Mouse (Mus musculus) stomach, postnatal 0 days (tissue): ENCODE measurements around the gene Gm44511. TPM values are rescaled to one million over a fixed set of nuclear protein-coding genes. Genes with fewer than 3 reads are reported as not detected.
"Not testable (repeated sequence)": the region's sequence is repeated elsewhere in the genome, so short reads cannot be mapped to it uniquely, and the experiment has no call there.

Experiments
- ATAC-seq: fragments of 200-750 bp; cut with Nextera tagmentation; 2 replicates; pipeline ENCODE4 v1.8.0; 2017; ENCODE audit not compliant: low FRiP score, low TSS enrichment
- DNase-seq: peaks from one replicate; pipeline ENCODE4 v3.0.0-alpha.2; 2016; ENCODE audit warnings: low spot score
- H3K27ac ChIP-seq: fragments of 300-500 bp; sonication (generic); replicated peaks from 2 replicates; pipeline ENCODE4 v1.5.1; 2014; ENCODE audit warnings: mild to moderate bottlenecking, control low read depth
- H3K27me3 ChIP-seq: fragments of 300-500 bp; sonication (generic); 2 replicates; pipeline ENCODE4 v1.6.1; 2014; ENCODE audit warnings: low read length; ENCODE audit not compliant: control insufficient read depth, insufficient read depth
- H3K36me3 ChIP-seq: fragments of 300-500 bp; sonication (generic); 2 replicates; pipeline ENCODE4 v1.6.1; 2014; ENCODE audit warnings: low read length, mixed read lengths; ENCODE audit not compliant: control insufficient read depth, insufficient read depth
- H3K4me1 ChIP-seq: fragments of 300-500 bp; sonication (generic); replicated peaks from 2 replicates; pipeline ENCODE4 v1.6.1; 2014; ENCODE audit warnings: antibody characterized with exemption; ENCODE audit not compliant: control insufficient read depth, insufficient read depth
- H3K4me2 ChIP-seq: fragments of 300-500 bp; sonication (generic); replicated peaks from 2 replicates; pipeline ENCODE4 v1.6.1; 2014; ENCODE audit warnings: low read depth, mild to moderate bottlenecking, control low read depth, moderate library complexity
- H3K4me3 ChIP-seq: fragments of 300-500 bp; sonication (generic); 2 replicates; pipeline ENCODE4 v1.5.1; 2014; ENCODE audit warnings: low read depth, low read length, control low read depth
- H3K9ac ChIP-seq: fragments of 300-500 bp; sonication (generic); 2 replicates; pipeline ENCODE4 v1.6.1; 2014; ENCODE audit warnings: mild to moderate bottlenecking, low read length, control low read depth, mixed read lengths
- H3K9me3 ChIP-seq: fragments of 300-500 bp; sonication (generic); 2 replicates; pipeline ENCODE4 v1.6.1; 2016; ENCODE audit warnings: low read length; ENCODE audit not compliant: control insufficient read depth
- CTCF ChIP-seq: IDR thresholded peaks from 2 replicates; pipeline ENCODE4 v1.5.1; 2016; ENCODE audit warnings: antibody characterized with exemption, low read depth, mild to moderate bottlenecking, moderate library complexity
- EP300 ChIP-seq: optimal IDR thresholded peaks from 2 replicates; pipeline ENCODE3; 2016; ENCODE audit warnings: antibody characterized with exemption
- WGBS: fragments of 180-500 bp; shearing (Covaris S2); extraction: QIAGEN DNeasy Blood & Tissue Kit; methylation state at CpG from one replicate; pipeline ENCODE4 v1.1.7; 2014; 5-methylcytosine and 5-hydroxymethylcytosine counted together
- polyA plus RNA-seq: library from polyadenylated mRNA; unstranded; fragments of >200 nt; fragmentation: Nextera tagmentation; extraction: Ambion mirVana; gene quantifications from 2 replicates; pipeline ENCODE4 v1.2.1, GENCODE M21; 2015

Gene Gm44511
- polyA plus RNA-seq, 1 experiment from 2014 or later: not detected

GRCm38 (mm10) chr6:128807021-128807420, 19.1 kb downstream of the Gm44511 start:
- ATAC-seq (no peak), DNase-seq (no peak)
- Histone ChIP-seq H3K4me3 (no peak overlapping the region), H3K4me2 (no peak overlapping the region), H3K9ac (no peak overlapping the region), H3K27ac (no peak overlapping the region), H3K36me3 (no peaks in the 10 kb centered on the region), H3K4me1 (no peaks in the 10 kb centered on the region), H3K9me3 (no peaks in the 10 kb centered on the region), H3K27me3 (no peaks in the 10 kb centered on the region)
- 62% methylated on average over 3 of the region's 3 CpGs for WGBS
- TF ChIP-seq CTCF: peak; percentile 57
- TF ChIP-seq EP300: no peak

- H3K4me2 ChIP-seq, H3K27ac ChIP-seq, H3K27me3 ChIP-seq, H3K4me3 ChIP-seq, H3K4me1 ChIP-seq, H3K36me3 ChIP-seq, H3K9ac ChIP-seq, H3K9me3 ChIP-seq: not testable (repeated sequence)
- WGBS: 48% methylated on average over 7 of the region's 7 CpGs
- ATAC-seq (peak; percentile 27; the same call in 1 of the 2 replicates), DNase-seq (peak; percentile 63)
- TF ChIP-seq CTCF: peak; percentile 77
These were observed 21.1 kb downstream of the Gm44511 start for GRCm38 (mm10) chr6:128804823-128805640.

GRCm38 (mm10) chr6:128802999-128803857, 22.9 kb downstream of the Gm44511 start:
- peak; percentile 97 for ATAC-seq
- 0 out of 2 replicates have a peak overlapping the region, but pooled peaks have one; percentile 24 for H3K9ac ChIP-seq
- no peaks in the 10 kb centered on the region for H3K36me3 ChIP-seq
- peak; percentile 98 for DNase-seq
- peak; percentile 99 for TF ChIP-seq CTCF
- no peak for TF ChIP-seq EP300
- H3K27ac ChIP-seq: no peak overlapping the region; the same call in 1 of the 2 replicates
- peak overlapping the region; percentile 56 for H3K4me2 ChIP-seq
- no peaks in the 10 kb centered on the region for H3K9me3 ChIP-seq
- no peaks in the 10 kb centered on the region for H3K27me3 ChIP-seq
- WGBS: 6% methylated on average over 26 of the region's 26 CpGs
- no peaks in the 10 kb centered on the region for H3K4me1 ChIP-seq
- peak overlapping the region; percentile 41 for H3K4me3 ChIP-seq

GRCm38 (mm10) chr6:128802557-128802956, 23.6 kb downstream of the Gm44511 start:
- 16% methylated on average over 10 of the region's 10 CpGs for WGBS
- TF ChIP-seq CTCF: no peak
- no peak for TF ChIP-seq EP300
- H3K36me3 ChIP-seq: no peaks in the 10 kb centered on the region
- no peaks in the 10 kb centered on the region for H3K9me3 ChIP-seq
- H3K27ac ChIP-seq: peak overlapping the region; percentile 69
- H3K4me3 ChIP-seq: peak overlapping the region; percentile 41
- H3K4me1 ChIP-seq: no peaks in the 10 kb centered on the region
- peak overlapping the region; percentile 56 for H3K4me2 ChIP-seq
- H3K27me3 ChIP-seq: no peaks in the 10 kb centered on the region
- ATAC-seq (peak; percentile 18; the same call in 1 of the 2 replicates), DNase-seq (no peak)
- peak overlapping the region; percentile 24; the same call in 1 of the 2 replicates for H3K9ac ChIP-seq

- not testable (repeated sequence) for H3K27me3 ChIP-seq, H3K4me3 ChIP-seq, DNase-seq, H3K4me2 ChIP-seq, H3K27ac ChIP-seq, H3K36me3 ChIP-seq, H3K9me3 ChIP-seq, ATAC-seq, H3K4me1 ChIP-seq, H3K9ac ChIP-seq
- WGBS: 86% methylated on average over 5 of the region's 5 CpGs
These were observed 25.4 kb downstream of the Gm44511 start for GRCm38 (mm10) chr6:128800696-128801095.
